Mouse (Mus musculus) embryonic fibroblast, embryonic 13.5 days (primary cell): Measurements from ENCODE around the gene Cep112.

Experiments used
- CTCF ChIP-seq: IDR thresholded peaks from 2 replicates; pipeline ENCODE4 v1.5.1; 2011; ENCODE audit warnings: mild to moderate bottlenecking, control low read depth, low read length, moderate library complexity, borderline replicate concordance; ENCODE audit not compliant: insufficient read depth
- POLR2A ChIP-seq: IDR thresholded peaks from 2 replicates; pipeline ENCODE4 v1.6.1; 2011; ENCODE audit warnings: low read depth, mild to moderate bottlenecking, control low read depth, low read length, moderate library complexity

- TF ChIP-seq POLR2A (no peak), CTCF (no peak)
These were observed 415.2 kb downstream of the Cep112 start for GRCm38 (mm10) chr11:108840195-108840594.
